Mouse (Mus musculus): ENCODE measurements around the gene Pik3r5. TPM values are rescaled to one million over a fixed set of nuclear protein-coding genes. Genes with fewer than 3 reads are reported as not detected.

Pik3r5 gene
- total RNA-seq, 4 experiments from 2014 or later = 1.7 to 4.6 (median 2.9) TPM

GRCm38 (mm10) chr11:68531941-68532535 is 100.1 kb downstream of the Pik3r5 start:
- no peak for DNase-seq

GRCm38 (mm10) chr11:68532773-68533172 is 100.9 kb downstream of the Pik3r5 start:
- no peak for DNase-seq

GRCm38 (mm10) chr11:68533971-68534475 is 102.1 kb downstream of the Pik3r5 start:
- DNase-seq = no peak

- no peak for DNase-seq
Measured at GRCm38 (mm10) chr11:68536026-68536425, 104.1 kb downstream of the Pik3r5 start.

- DNase-seq = no peak
Measured at GRCm38 (mm10) chr11:68536465-68536864, 104.5 kb downstream of the Pik3r5 start.

- DNase-seq = no peak
Measured at GRCm38 (mm10) chr11:68539621-68540020, 107.7 kb downstream of the Pik3r5 start.

GRCm38 (mm10) chr11:68544554-68544953 is 112.6 kb downstream of the Pik3r5 start:
- no peak for DNase-seq

GRCm38 (mm10) chr11:68545172-68545571 is 113.3 kb downstream of the Pik3r5 start:
- DNase-seq = no peak

GRCm38 (mm10) chr11:68545682-68546222 is 113.8 kb downstream of the Pik3r5 start:
- no peak for DNase-seq

Other genes starting within 250 kb of the Pik3r5 start
- gene Ntn1, start 31.3 kb upstream of the Pik3r5 start, total RNA-seq (2022) = 10 to 100 TPM; 14.3 to 20.8 (median 16.2) TPM
- gene Pik3r6, start 70.9 kb downstream of the Pik3r5 start, total RNA-seq (2022) = 1 to 10 TPM; 2.4 to 4.8 (median 3.5) TPM
- under 1 TPM in 2 of 4 experiments, not detected in 2; 0.13 to 0.55 TPM for gene Mfsd6l, start 124.1 kb downstream of the Pik3r5 start, total RNA-seq (2022)
- gene Ccdc42, start 154.9 kb downstream of the Pik3r5 start, total RNA-seq (2022) = not detected

All from adrenal gland, adult 8-10 months (tissue).